Mouse (Mus musculus) olfactory bulb, adult 2 months (tissue): Measurements from ENCODE around the gene Col17a1.

Experiments
- CTCF ChIP-seq: fragments of 200-500 bp; IDR thresholded peaks from 2 replicates; pipeline ENCODE4 v1.5.1; 2012; ENCODE audit warnings: low read depth, mild to moderate bottlenecking, low read length, moderate library complexity; ENCODE audit not compliant: insufficient read depth
- POLR2A ChIP-seq: fragments of 200-500 bp; IDR thresholded peaks from 2 replicates; pipeline ENCODE4 v1.6.1; 2012; ENCODE audit warnings: mild to moderate bottlenecking, low read depth, low read length, moderate library complexity; ENCODE audit not compliant: insufficient read depth

- TF ChIP-seq CTCF (peak; percentile 41), POLR2A (no peak)
These were observed 32.9 kb downstream of the Col17a1 start for GRCm38 (mm10) chr19:47658914-47659535.
